Comparison of ENCODE assay signal across 8 mouse cellular contexts in genomic region chr17:33982136-33982535, GRCm38 (mm10). TPM values are rescaled to one million over a fixed set of nuclear protein-coding genes. Genes with fewer than 3 reads are reported as not detected.
A peak's percentile ranks its signal among the peaks of the same experiment; 100 is the strongest.
DNase-seq lines count a peak whose midpoint lies in the region; ATAC-seq and TF ChIP-seq lines count a peak whose summit lies in the region.
"Not testable (repeated sequence)": the region's sequence is repeated elsewhere in the genome, so short reads cannot be mapped to it uniquely, and the experiment has no call there.

No protein-coding gene starts in this region.

- H3K9me3 ChIP-seq in liver, embryonic 15.5 days (replicated peaks); stomach, embryonic 14.5 days (ENCODE audit: control insufficient read depth, low read depth, low read length): not testable (repeated sequence)

- not testable (repeated sequence) for TF ChIP-seq POLR2A in brain, embryonic 14.5 days (IDR thresholded peaks at IDR 0.05; ENCODE audit: borderline replicate concordance, extremely low read depth, insufficient read depth, insufficient read length, poor library complexity, severe bottlenecking); embryonic fibroblast, embryonic 13.5 days (IDR thresholded peaks at IDR 0.05; ENCODE audit: low read depth, low read length)

- H3K4me3 ChIP-seq in embryonic fibroblast, embryonic 13.5 days (ENCODE audit: insufficient read depth, low read length); stomach, embryonic 14.5 days (ENCODE audit: low read depth, low read length): not testable (repeated sequence)
- peak overlapping the region; percentile 64; the same call in 1 of the 2 replicates for H3K4me3 ChIP-seq in liver, embryonic 15.5 days (replicated peaks)

- H3K27ac ChIP-seq in embryonic fibroblast, embryonic 13.5 days (ENCODE audit: insufficient read depth, low read length); liver, embryonic 15.5 days (replicated peaks); stomach, embryonic 14.5 days (ENCODE audit: low read length): not testable (repeated sequence)

- H3K36me3 ChIP-seq in liver, embryonic 15.5 days (replicated peaks); stomach, embryonic 14.5 days (ENCODE audit: control insufficient read depth, insufficient read depth, low read length): not testable (repeated sequence)

- WGBS in liver, embryonic 15.5 days (ENCODE audit: insufficient replicate concordance), result 2% methylated on average over 8 of the region's 8 CpGs
- WGBS in stomach, embryonic 14.5 days, result 12% methylated on average over 8 of the region's 8 CpGs

- peak; percentile 84 for DNase-seq in CD4-positive, CD25-positive, alpha-beta regulatory T cell, adult 2 months (ENCODE audit: low read depth, low spot score)
- DNase-seq in brain, embryonic 14.5 days (ENCODE audit: low read depth), result peak; percentile 51
- DNase-seq in heart, postnatal 10 days, result peak; percentile 58 to 74
- DNase-seq in kidney, postnatal 10 days, result peak; percentile 78
- peak; percentile 72 to 77 for DNase-seq in natural killer cell, adult 2 months (ENCODE audit: low spot score in 2 of 2)

- peaks cover 29% of the 10 kb centered on the region for H3K27me3 ChIP-seq in liver, embryonic 15.5 days
- peaks cover 17% of the 10 kb centered on the region for H3K27me3 ChIP-seq in stomach, embryonic 14.5 days (ENCODE audit: control insufficient read depth, insufficient read depth, low read length)

- intact Hi-C loops in heart, postnatal 10 days (cut with DNase I), result loop anchor here (2.0 kb wide), 1 partner anchor 13 kb away; no protein-coding TSS in a partner anchor

- peak overlapping the region; percentile 84 for H3K4me2 ChIP-seq in liver, embryonic 15.5 days
- 0 out of 2 replicates have a peak overlapping the region, but pooled peaks have one; percentile 46 for H3K4me2 ChIP-seq in stomach, embryonic 14.5 days (replicated peaks; ENCODE audit: low read depth, low read length)

- not testable (repeated sequence) for H3K9ac ChIP-seq in liver, embryonic 15.5 days; stomach, embryonic 14.5 days (replicated peaks; ENCODE audit: low read depth, low read length)

- not testable (repeated sequence) for H3K4me1 ChIP-seq in embryonic fibroblast, embryonic 13.5 days (ENCODE audit: control insufficient read depth, insufficient read depth, low read length); stomach, embryonic 14.5 days (ENCODE audit: control insufficient read depth, insufficient read depth, low read length)
- H3K4me1 ChIP-seq in liver, embryonic 15.5 days (replicated peaks), result peaks cover 43% of the 10 kb centered on the region

- peak; percentile 55 for TF ChIP-seq CTCF in brain, embryonic 14.5 days (IDR thresholded peaks at IDR 0.05; ENCODE audit: borderline replicate concordance, extremely low read depth, insufficient read depth, insufficient read length)
- peak; percentile 20; the same call in 1 of the 2 replicates for TF ChIP-seq CTCF in embryonic fibroblast, embryonic 13.5 days (IDR thresholded peaks at IDR 0.05; ENCODE audit: borderline replicate concordance, insufficient read depth, low read length)

- ATAC-seq in liver, embryonic 15.5 days (ENCODE audit: insufficient read depth); stomach, embryonic 14.5 days (ENCODE audit: insufficient number of reproducible peaks, insufficient read depth, low FRiP score, low read depth): not testable (repeated sequence)

RNA-seq across cellular contexts. Expression of gene H2-K1, which starts 18.0 kb away (rescaled TPM):
- 20.4 and 20.5 TPM in 2 replicates for polyA plus RNA-seq in brain, embryonic 14.5 days (2012; rRNA removed)
- 131 and 166 TPM in 2 replicates for polyA plus RNA-seq in embryonic fibroblast, embryonic 13.5 days (2011; ENCODE audit: insufficient read length, low read depth, missing spikeins)
- total RNA-seq in heart, postnatal 10 days (2021), result 10 to 100 TPM; 54.8 to 56.2 TPM
- polyA plus RNA-seq in liver, embryonic 15.5 days (2015; fragmentation: Nextera tagmentation; extraction: Ambion mirVana), result 123 and 165 TPM in 2 replicates
- polyA plus RNA-seq in stomach, embryonic 14.5 days (2014; fragmentation: Nextera tagmentation; extraction: Ambion mirVana), result 38.3 and 38.8 TPM in 2 replicates

RNA-seq across cellular contexts. Expression of gene Rps18, which starts 26.3 kb away (rescaled TPM):
- 744 and 771 TPM in 2 replicates for polyA plus RNA-seq in brain, embryonic 14.5 days (2012; rRNA removed)
- polyA plus RNA-seq in embryonic fibroblast, embryonic 13.5 days (2011; ENCODE audit: insufficient read length, low read depth, missing spikeins), result 1,572 and 1,668 TPM in 2 replicates
- total RNA-seq in heart, postnatal 10 days (2021), result 100 to 1,000 TPM; 566 to 572 TPM
- 939 and 1,010 TPM in 2 replicates for polyA plus RNA-seq in liver, embryonic 15.5 days (2015; fragmentation: Nextera tagmentation; extraction: Ambion mirVana)
- 2,047 and 2,164 TPM in 2 replicates for polyA plus RNA-seq in stomach, embryonic 14.5 days (2014; fragmentation: Nextera tagmentation; extraction: Ambion mirVana)

RNA-seq across cellular contexts. Expression of gene Vps52, which starts 26.5 kb away (rescaled TPM):
- 71.7 and 72.8 TPM in 2 replicates for polyA plus RNA-seq in brain, embryonic 14.5 days (2012; rRNA removed)
- polyA plus RNA-seq in embryonic fibroblast, embryonic 13.5 days (2011; ENCODE audit: insufficient read length, low read depth, missing spikeins), result 34.0 and 35.7 TPM in 2 replicates
- total RNA-seq in heart, postnatal 10 days (2021), result 10 to 100 TPM; 36.3 to 36.8 TPM
- 23.3 and 24.6 TPM in 2 replicates for polyA plus RNA-seq in liver, embryonic 15.5 days (2015; fragmentation: Nextera tagmentation; extraction: Ambion mirVana)
- 31.5 and 34.8 TPM in 2 replicates for polyA plus RNA-seq in stomach, embryonic 14.5 days (2014; fragmentation: Nextera tagmentation; extraction: Ambion mirVana)

RNA-seq across cellular contexts. Expression of gene B3galt4, which starts 30.8 kb away (rescaled TPM):
- polyA plus RNA-seq in brain, embryonic 14.5 days (2012; rRNA removed), result 9.9 and 11.1 TPM in 2 replicates
- 2.3 and 3.6 TPM in 2 replicates for polyA plus RNA-seq in embryonic fibroblast, embryonic 13.5 days (2011; ENCODE audit: insufficient read length, low read depth, missing spikeins)
- total RNA-seq in heart, postnatal 10 days (2021), result 1 to 10 TPM; 2.7 to 3.7 TPM
- polyA plus RNA-seq in liver, embryonic 15.5 days (2015; fragmentation: Nextera tagmentation; extraction: Ambion mirVana), result 2.4 and 2.5 TPM in 2 replicates
- polyA plus RNA-seq in stomach, embryonic 14.5 days (2014; fragmentation: Nextera tagmentation; extraction: Ambion mirVana), result 2.8 and 2.9 TPM in 2 replicates

RNA-seq across cellular contexts. Expression of gene Wdr46, which starts 41.7 kb away (rescaled TPM):
- 22.8 and 29.3 TPM in 2 replicates for polyA plus RNA-seq in brain, embryonic 14.5 days (2012; rRNA removed)
- 20.3 and 20.5 TPM in 2 replicates for polyA plus RNA-seq in embryonic fibroblast, embryonic 13.5 days (2011; ENCODE audit: insufficient read length, low read depth, missing spikeins)
- total RNA-seq in heart, postnatal 10 days (2021), result 10 to 100 TPM; 12.4 to 12.6 TPM
- polyA plus RNA-seq in liver, embryonic 15.5 days (2015; fragmentation: Nextera tagmentation; extraction: Ambion mirVana), result 18.4 and 19.3 TPM in 2 replicates
- polyA plus RNA-seq in stomach, embryonic 14.5 days (2014; fragmentation: Nextera tagmentation; extraction: Ambion mirVana), result 19.0 and 23.0 TPM in 2 replicates
